Mouse (Mus musculus) bone marrow, adult 2 months (tissue): Measurements from ENCODE around the gene Clec2l.

ENCODE experiments used
- CTCF ChIP-seq: fragments of 200-500 bp; IDR thresholded peaks from 2 replicates; pipeline ENCODE4 v1.5.1; 2011; ENCODE audit warnings: low read length, control low read depth; ENCODE audit not compliant: control insufficient read depth, insufficient read depth
- POLR2A ChIP-seq: fragments of 200-500 bp; IDR thresholded peaks from 2 replicates; pipeline ENCODE4 v1.6.1; 2011; ENCODE audit warnings: low read depth, mild to moderate bottlenecking, control low read depth, low read length, borderline replicate concordance; ENCODE audit not compliant: control insufficient read depth

DNA sequence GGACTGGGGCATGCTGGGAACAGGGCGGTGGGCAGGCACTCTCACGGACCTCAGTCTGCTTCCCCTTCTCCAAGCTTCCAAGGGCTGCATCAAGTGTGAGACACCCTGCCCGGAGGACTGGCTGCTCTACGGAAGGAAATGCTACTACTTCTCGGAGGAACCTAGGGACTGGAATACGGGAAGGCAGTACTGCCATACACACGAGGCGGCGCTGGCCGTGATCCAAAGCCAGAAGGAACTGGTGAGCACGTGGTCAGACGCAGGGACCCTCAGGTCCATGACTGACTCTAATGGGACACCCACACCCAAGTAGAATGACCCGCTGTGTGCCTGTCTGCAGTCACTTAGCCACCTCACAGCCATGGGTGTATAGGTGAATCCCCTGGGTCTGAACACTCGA is 13.9 kb downstream of the Clec2l start:
- TF ChIP-seq CTCF (no peak), POLR2A (no peak)
